Mouse (Mus musculus): Measurements from ENCODE around the gene Fnbp1l.

- no peak for TF ChIP-seq GATA1 (IDR thresholded peaks at IDR 0.05; ENCODE audit: low read length)
- no peak for TF ChIP-seq TAL1 (IDR thresholded peaks at IDR 0.05; ENCODE audit: low read length)
These were observed 10.1 kb upstream of the Fnbp1l start for GRCm38 (mm10) chr3:122629580-122629979.
